Mouse (Mus musculus): ENCODE results near the gene Hltf. TPM values are rescaled to one million over a fixed set of nuclear protein-coding genes. Genes with fewer than 3 reads are reported as not detected.
A peak's percentile ranks its signal among the peaks of the same experiment; 100 is the strongest.
"Not testable (repeated sequence)": the region's sequence is repeated elsewhere in the genome, so short reads cannot be mapped to it uniquely, and the experiment has no call there.

The Hltf gene
- polyA plus RNA-seq, 1 experiment from 2014 or later: 25.6 TPM

- Histone ChIP-seq H3K9me3 (ENCODE audit: low read depth, low read length) (no peaks in the 10 kb centered on the region), H3K4me1 (ENCODE audit: insufficient read depth) (no peaks in the 10 kb centered on the region), H3K4me2 (no peak overlapping the region), H3K4me3 (ENCODE audit: low read depth, low read length) (no peak overlapping the region), H3K9ac (no peak overlapping the region), H3K36me3 (ENCODE audit: insufficient read depth) (peaks cover 5% of the 10 kb centered on the region), H3K27me3 (ENCODE audit: insufficient read depth, low read length) (no peaks in the 10 kb centered on the region), H3K27ac (ENCODE audit: low read depth) (no peak overlapping the region)
- ATAC-seq (ENCODE audit: insufficient read depth): no peak
- no peak for DNase-seq
- WGBS: 74% methylated on average over 8 of the region's 8 CpGs
- TF ChIP-seq CTCF (IDR thresholded peaks at IDR 0.05; ENCODE audit: low read depth): no peak
Measured at GRCm38 (mm10) chr3:20104318-20104717, 46.7 kb downstream of the Hltf start.

GRCm38 (mm10) chr3:20104776-20105175 lies 47.2 kb downstream of the Hltf start:
- Histone ChIP-seq H3K4me3 (ENCODE audit: low read depth, low read length) (no peak overlapping the region), H3K9me3 (ENCODE audit: low read depth, low read length) (no peaks in the 10 kb centered on the region), H3K27ac (ENCODE audit: low read depth) (no peak overlapping the region), H3K4me2 (no peak overlapping the region), H3K9ac (no peak overlapping the region), H3K36me3 (ENCODE audit: insufficient read depth) (peaks cover 10% of the 10 kb centered on the region), H3K4me1 (ENCODE audit: insufficient read depth) (no peaks in the 10 kb centered on the region), H3K27me3 (ENCODE audit: insufficient read depth, low read length) (no peaks in the 10 kb centered on the region)
- no peak for TF ChIP-seq CTCF (IDR thresholded peaks at IDR 0.05; ENCODE audit: low read depth)
- 95% methylated on average over 2 of the region's 2 CpGs for WGBS
- DNase-seq: no peak
- ATAC-seq (ENCODE audit: insufficient read depth): no peak

- Histone ChIP-seq H3K27ac (ENCODE audit: low read depth) (no peak overlapping the region), H3K4me2 (no peak overlapping the region), H3K4me3 (ENCODE audit: low read depth, low read length) (no peak overlapping the region), H3K9ac (no peak overlapping the region), H3K4me1 (ENCODE audit: insufficient read depth) (no peaks in the 10 kb centered on the region), H3K27me3 (ENCODE audit: insufficient read depth, low read length) (no peaks in the 10 kb centered on the region), H3K36me3 (ENCODE audit: insufficient read depth) (peaks cover 19% of the 10 kb centered on the region), H3K9me3 (ENCODE audit: low read depth, low read length) (no peaks in the 10 kb centered on the region)
- no peak for TF ChIP-seq CTCF (IDR thresholded peaks at IDR 0.05; ENCODE audit: low read depth)
- ATAC-seq (ENCODE audit: insufficient read depth) (no peak), DNase-seq (no peak)
- 75% methylated on average over 5 of the region's 5 CpGs for WGBS
Measured at GRCm38 (mm10) chr3:20108881-20109280, 51.3 kb downstream of the Hltf start.

GRCm38 (mm10) chr3:20111913-20112312 lies 54.3 kb downstream of the Hltf start:
- no peak overlapping the region for H3K27ac ChIP-seq (ENCODE audit: low read depth)
- no peak for ATAC-seq (ENCODE audit: insufficient read depth)
- TF ChIP-seq CTCF (IDR thresholded peaks at IDR 0.05; ENCODE audit: low read depth): no peak
- peaks cover 21% of the 10 kb centered on the region for H3K36me3 ChIP-seq (ENCODE audit: insufficient read depth)
- 88% methylated on average over 2 of the region's 2 CpGs for WGBS
- no peak overlapping the region for H3K4me3 ChIP-seq (ENCODE audit: low read depth, low read length)
- H3K4me1 ChIP-seq (ENCODE audit: insufficient read depth): no peaks in the 10 kb centered on the region
- H3K4me2 ChIP-seq: no peak overlapping the region
- no peak for DNase-seq
- no peaks in the 10 kb centered on the region for H3K9me3 ChIP-seq (ENCODE audit: low read depth, low read length)
- H3K27me3 ChIP-seq (ENCODE audit: insufficient read depth, low read length): no peaks in the 10 kb centered on the region
- no peak overlapping the region for H3K9ac ChIP-seq

GRCm38 (mm10) chr3:20119044-20119591 lies 61.5 kb downstream of the Hltf start:
- ATAC-seq (ENCODE audit: insufficient read depth) (no peak), DNase-seq (no peak)
- H3K4me2 ChIP-seq: no peak overlapping the region
- no peak overlapping the region for H3K9ac ChIP-seq
- H3K4me1 ChIP-seq (ENCODE audit: insufficient read depth): no peaks in the 10 kb centered on the region
- no peak overlapping the region for H3K4me3 ChIP-seq (ENCODE audit: low read depth, low read length)
- H3K9me3 ChIP-seq (ENCODE audit: low read depth, low read length): no peaks in the 10 kb centered on the region
- 87% methylated on average over 19 of the region's 19 CpGs for WGBS
- H3K27ac ChIP-seq (ENCODE audit: low read depth): no peak overlapping the region
- H3K27me3 ChIP-seq (ENCODE audit: insufficient read depth, low read length): no peaks in the 10 kb centered on the region
- TF ChIP-seq CTCF (IDR thresholded peaks at IDR 0.05; ENCODE audit: low read depth): no peak
- H3K36me3 ChIP-seq (ENCODE audit: insufficient read depth): peaks cover 43% of the 10 kb centered on the region

GRCm38 (mm10) chr3:20119686-20120244 lies 62.2 kb downstream of the Hltf start:
- H3K9ac ChIP-seq: no peak overlapping the region
- H3K4me3 ChIP-seq (ENCODE audit: low read depth, low read length): no peak overlapping the region
- ATAC-seq (ENCODE audit: insufficient read depth): peak; percentile 49; the same call in 1 of the 2 replicates
- no peaks in the 10 kb centered on the region for H3K4me1 ChIP-seq (ENCODE audit: insufficient read depth)
- no peaks in the 10 kb centered on the region for H3K27me3 ChIP-seq (ENCODE audit: insufficient read depth, low read length)
- 68% methylated on average over 4 of the region's 4 CpGs for WGBS
- no peak overlapping the region for H3K4me2 ChIP-seq
- H3K9me3 ChIP-seq (ENCODE audit: low read depth, low read length): no peaks in the 10 kb centered on the region
- peaks cover 43% of the 10 kb centered on the region for H3K36me3 ChIP-seq (ENCODE audit: insufficient read depth)
- no peak for TF ChIP-seq CTCF (IDR thresholded peaks at IDR 0.05; ENCODE audit: low read depth)
- H3K27ac ChIP-seq (ENCODE audit: low read depth): no peak overlapping the region
- DNase-seq: no peak

- not testable (repeated sequence) for H3K9ac ChIP-seq; DNase-seq; ATAC-seq (ENCODE audit: insufficient read depth); H3K27me3 ChIP-seq (ENCODE audit: insufficient read depth, low read length); H3K27ac ChIP-seq (ENCODE audit: low read depth); H3K9me3 ChIP-seq (ENCODE audit: low read depth, low read length); H3K4me1 ChIP-seq (ENCODE audit: insufficient read depth); H3K4me3 ChIP-seq (ENCODE audit: low read depth, low read length); H3K4me2 ChIP-seq
- H3K36me3 ChIP-seq (ENCODE audit: insufficient read depth): peaks cover 44% of the 10 kb centered on the region
- 89% methylated on average over 5 of the region's 5 CpGs for WGBS
Measured at GRCm38 (mm10) chr3:20121582-20121981, 64.0 kb downstream of the Hltf start.

Data from lung, embryonic 14.5 days (tissue).